Mouse (Mus musculus) common myeloid progenitor, adult 5-6 weeks (primary cell): Measurements from ENCODE around the gene Cyth1. TPM values are rescaled to one million over a fixed set of nuclear protein-coding genes. Genes with fewer than 3 reads are reported as not detected.

ENCODE experiments used
- ATAC-seq: replicated peaks from 2 replicates; pipeline ENCODE4 v1.8.0; 2016; ENCODE audit warnings: low read depth, mild to moderate bottlenecking, moderate TSS enrichment, inconsistent platforms; ENCODE audit not compliant: poor library complexity, severe bottlenecking
- total RNA-seq: library from RNA; stranded (forward); fragments of 200-1000, 187-1606 nt; gene quantifications from 2 replicates; pipeline ENCODE4 v1.2.3, GENCODE M21; 2017

The Cyth1 gene
- total RNA-seq, 1 experiment from 2014 or later = 37.5 TPM

GRCm38 (mm10) chr11:118225862-118226261 is 22.5 kb downstream of the Cyth1 start:
- no peak for ATAC-seq

GRCm38 (mm10) chr11:118225056-118225836 is 23.1 kb downstream of the Cyth1 start:
- ATAC-seq = no peak

- ATAC-seq = no peak
Observed at GRCm38 (mm10) chr11:118223416-118224067, 24.9 kb downstream of the Cyth1 start.

- no peak for ATAC-seq
Observed at GRCm38 (mm10) chr11:118222917-118223316, 25.5 kb downstream of the Cyth1 start.

GRCm38 (mm10) chr11:118222351-118222885 is 26.0 kb downstream of the Cyth1 start:
- no peak for ATAC-seq

- ATAC-seq = peak; percentile 82
Observed at GRCm38 (mm10) chr11:118220561-118221262, 27.7 kb downstream of the Cyth1 start.

GRCm38 (mm10) chr11:118219066-118219465 is 29.3 kb downstream of the Cyth1 start:
- ATAC-seq = no peak

- no peak for ATAC-seq
Observed at GRCm38 (mm10) chr11:118216468-118216867, 31.9 kb downstream of the Cyth1 start.

- no peak for ATAC-seq
Observed at GRCm38 (mm10) chr11:118215928-118216458, 32.4 kb downstream of the Cyth1 start.

GRCm38 (mm10) chr11:118212636-118213112 is 35.7 kb downstream of the Cyth1 start:
- peak; percentile 48 for ATAC-seq

GRCm38 (mm10) chr11:118211749-118212635 is 36.4 kb downstream of the Cyth1 start:
- ATAC-seq = peak; percentile 64

- ATAC-seq = no peak
Observed at GRCm38 (mm10) chr11:118210962-118211361, 37.4 kb downstream of the Cyth1 start.

- no peak for ATAC-seq
Observed at GRCm38 (mm10) chr11:118210116-118210515, 38.3 kb downstream of the Cyth1 start.

GRCm38 (mm10) chr11:118209376-118209775 is 39.0 kb downstream of the Cyth1 start:
- no peak for ATAC-seq

GRCm38 (mm10) chr11:118208672-118209272 is 39.6 kb downstream of the Cyth1 start:
- peak; percentile 35 for ATAC-seq

- no peak for ATAC-seq
Observed at GRCm38 (mm10) chr11:118207424-118208033, 40.9 kb downstream of the Cyth1 start.

GRCm38 (mm10) chr11:118206267-118206666 is 42.1 kb downstream of the Cyth1 start:
- no peak for ATAC-seq

GRCm38 (mm10) chr11:118203469-118203868 is 44.9 kb downstream of the Cyth1 start:
- no peak for ATAC-seq
